Mouse (Mus musculus) testis, adult 2 months (tissue): ENCODE measurements around the gene Omd. TPM values are rescaled to one million over a fixed set of nuclear protein-coding genes. Genes with fewer than 3 reads are reported as not detected.
A peak's percentile ranks its signal among the peaks of the same experiment; 100 is the strongest.

Experiments
- H3K27ac ChIP-seq: fragments of 200-500 bp; 2 replicates; pipeline ENCODE4 v1.5.1; 2012; ENCODE audit warnings: low read depth, low read length; ENCODE audit not compliant: control insufficient read depth, insufficient read depth
- H3K27me3 ChIP-seq: fragments of 200-500 bp; 2 replicates; pipeline ENCODE4 v1.6.1; 2012; ENCODE audit warnings: mild to moderate bottlenecking, low read length, moderate library complexity; ENCODE audit not compliant: control insufficient read depth, insufficient read depth
- H3K36me3 ChIP-seq: fragments of 200-500 bp; 2 replicates; pipeline ENCODE4 v1.6.1; 2012; ENCODE audit warnings: mild to moderate bottlenecking, low read length; ENCODE audit not compliant: control insufficient read depth, insufficient read depth
- H3K4me1 ChIP-seq: fragments of 200-500 bp; 2 replicates; pipeline ENCODE4 v1.6.1; 2012; ENCODE audit warnings: low read length; ENCODE audit not compliant: control insufficient read depth, insufficient read depth
- H3K4me3 ChIP-seq: fragments of 200-500 bp; 2 replicates; pipeline ENCODE4 v1.5.1; 2012; ENCODE audit warnings: low read depth, mild to moderate bottlenecking, low read length, moderate library complexity, mixed read lengths; ENCODE audit not compliant: control insufficient read depth
- CTCF ChIP-seq: fragments of 200-500 bp; IDR thresholded peaks from 2 replicates; pipeline ENCODE4 v1.5.1; 2012; ENCODE audit warnings: low read depth, mild to moderate bottlenecking, inconsistent platforms, low read length, moderate library complexity; ENCODE audit not compliant: control insufficient read depth, insufficient read depth, insufficient replicate concordance
- POLR2A ChIP-seq: fragments of 200-500 bp; IDR thresholded peaks from 2 replicates; pipeline ENCODE4 v1.6.1; 2012; ENCODE audit warnings: low read depth, mild to moderate bottlenecking, inconsistent platforms, low read length, moderate library complexity; ENCODE audit not compliant: control insufficient read depth
- polyA plus RNA-seq: library from polyadenylated mRNA; depleted of rRNA; stranded (reverse); fragments of >200 nt; gene quantifications from 2 replicates; pipeline ENCODE4 v1.2.3, GENCODE M21; 2012

The Omd gene
- polyA plus RNA-seq, 1 experiment, result 0.20 TPM

- no peaks in the 10 kb centered on the region for H3K4me1 ChIP-seq
Measured at GRCm38 (mm10) chr13:49549616-49550015, 32.6 kb upstream of the Omd start.

GRCm38 (mm10) chr13:49554519-49554918 is 27.7 kb upstream of the Omd start:
- Histone ChIP-seq H3K27ac (no peak overlapping the region), H3K4me3 (no peak overlapping the region), H3K27me3 (no peaks in the 10 kb centered on the region), H3K36me3 (no peaks in the 10 kb centered on the region), H3K4me1 (no peaks in the 10 kb centered on the region)
- TF ChIP-seq CTCF (no peak), POLR2A (no peak)

More at GRCm38 (mm10) chr13:49549616-49550015, 32.6 kb upstream of the Omd start:
- Histone ChIP-seq H3K36me3 (no peaks in the 10 kb centered on the region), H3K27me3 (no peaks in the 10 kb centered on the region), H3K4me3 (no peak overlapping the region), H3K27ac (no peak overlapping the region)
- TF ChIP-seq CTCF, result no peak
- TF ChIP-seq POLR2A, result no peak

GRCm38 (mm10) chr13:49556203-49556602 is 26.1 kb upstream of the Omd start:
- H3K27me3 ChIP-seq, result no peaks in the 10 kb centered on the region
- TF ChIP-seq POLR2A, result no peak
- no peak for TF ChIP-seq CTCF
- H3K4me1 ChIP-seq, result no peaks in the 10 kb centered on the region

GRCm38 (mm10) chr13:49556924-49557323 is 25.3 kb upstream of the Omd start:
- H3K27ac ChIP-seq, result no peak overlapping the region
- H3K4me3 ChIP-seq, result no peak overlapping the region
- H3K4me1 ChIP-seq, result no peaks in the 10 kb centered on the region
- H3K36me3 ChIP-seq, result no peaks in the 10 kb centered on the region
- TF ChIP-seq CTCF (no peak), POLR2A (no peak)
- no peaks in the 10 kb centered on the region for H3K27me3 ChIP-seq

More at GRCm38 (mm10) chr13:49556203-49556602, 26.1 kb upstream of the Omd start:
- Histone ChIP-seq H3K4me3 (no peak overlapping the region), H3K27ac (no peak overlapping the region), H3K36me3 (no peaks in the 10 kb centered on the region)

- no peaks in the 10 kb centered on the region for H3K4me1 ChIP-seq
- no peak overlapping the region for H3K27ac ChIP-seq
- no peaks in the 10 kb centered on the region for H3K27me3 ChIP-seq
- peak; percentile 33; the same call in 1 of the 2 replicates for TF ChIP-seq CTCF
- TF ChIP-seq POLR2A, result no peak
- H3K36me3 ChIP-seq, result no peaks in the 10 kb centered on the region
- H3K4me3 ChIP-seq, result no peak overlapping the region
Measured at GRCm38 (mm10) chr13:49559185-49559584, 23.1 kb upstream of the Omd start.

GRCm38 (mm10) chr13:49560886-49561285 is 21.4 kb upstream of the Omd start:
- H3K4me3 ChIP-seq, result no peak overlapping the region
- TF ChIP-seq CTCF (no peak), POLR2A (no peak)
- no peak overlapping the region for H3K27ac ChIP-seq
- no peaks in the 10 kb centered on the region for H3K27me3 ChIP-seq
- H3K4me1 ChIP-seq, result no peaks in the 10 kb centered on the region
- H3K36me3 ChIP-seq, result no peaks in the 10 kb centered on the region

GRCm38 (mm10) chr13:49564347-49564746 is 17.9 kb upstream of the Omd start:
- Histone ChIP-seq H3K4me1 (no peaks in the 10 kb centered on the region), H3K27ac (no peak overlapping the region), H3K27me3 (no peaks in the 10 kb centered on the region), H3K36me3 (no peaks in the 10 kb centered on the region), H3K4me3 (no peak overlapping the region)
- no peak for TF ChIP-seq POLR2A
- no peak for TF ChIP-seq CTCF

- Histone ChIP-seq H3K27ac (no peak overlapping the region), H3K4me3 (no peak overlapping the region)
- TF ChIP-seq POLR2A, result no peak
- TF ChIP-seq CTCF, result no peak
Measured at GRCm38 (mm10) chr13:49570371-49570770, 11.9 kb upstream of the Omd start.

GRCm38 (mm10) chr13:49571418-49571817 is 10.8 kb upstream of the Omd start:
- no peaks in the 10 kb centered on the region for H3K4me1 ChIP-seq
- no peak for TF ChIP-seq CTCF
- no peak for TF ChIP-seq POLR2A

More at GRCm38 (mm10) chr13:49570371-49570770, 11.9 kb upstream of the Omd start:
- no peaks in the 10 kb centered on the region for H3K36me3 ChIP-seq
- H3K27me3 ChIP-seq, result no peaks in the 10 kb centered on the region
- H3K4me1 ChIP-seq, result no peaks in the 10 kb centered on the region

More at GRCm38 (mm10) chr13:49571418-49571817, 10.8 kb upstream of the Omd start:
- H3K27ac ChIP-seq, result no peak overlapping the region
- no peak overlapping the region for H3K4me3 ChIP-seq
- H3K36me3 ChIP-seq, result no peaks in the 10 kb centered on the region
- H3K27me3 ChIP-seq, result no peaks in the 10 kb centered on the region
